In the genomic region with DNA sequence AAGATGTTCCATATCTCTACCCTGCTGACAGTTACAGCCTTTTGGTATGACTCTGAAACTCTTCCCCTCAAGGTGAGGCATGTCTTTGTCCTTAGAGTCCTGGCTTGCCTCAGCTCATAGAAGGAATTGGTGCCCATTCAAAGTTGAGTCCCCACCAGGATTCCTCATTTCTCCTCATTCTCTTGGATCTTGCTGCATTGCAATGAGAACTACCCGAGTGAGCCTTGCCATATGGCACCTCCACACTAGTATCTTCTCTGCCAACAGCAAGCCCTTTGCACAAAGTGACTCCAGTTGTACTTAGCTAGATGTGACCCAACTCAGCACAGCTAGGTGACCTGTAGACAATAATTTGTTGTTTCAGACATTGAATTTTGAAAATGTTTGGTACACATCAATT, we compare ENCODE assay signal across 13 mouse cellular contexts. TPM values are rescaled to one million over a fixed set of nuclear protein-coding genes. Genes with fewer than 3 reads are reported as not detected.
DNase-seq lines count a peak whose midpoint lies in the region; TF ChIP-seq lines count a peak whose summit lies in the region.
"Had no signal": no experiment of that assay in that cellular context is flagged by ENCODE, and none has a peak within 500 bp of the region (broad histone marks: within the 10 kb centered on the region; RNA-seq: fewer than 3 reads in every experiment).

No protein-coding gene starts in this region.

- no peaks in the 10 kb centered on the region for H3K27me3 ChIP-seq in liver, adult 2 months (ENCODE audit: control insufficient read depth, insufficient read depth, low read length)
- H3K27me3 ChIP-seq: forebrain, embryonic 13.5 days; heart, embryonic 15.5 days; intestine, embryonic 15.5 days; limb, embryonic 12.5 days had no signal

- TF ChIP-seq CTCF in liver, adult 2 months (IDR thresholded peaks at IDR 0.05; ENCODE audit: low read depth, low read length) = no peak

- no peak overlapping the region for H3K4me3 ChIP-seq in liver, adult 2 months (ENCODE audit: insufficient read depth, low read depth, low read length)
- H3K4me3 ChIP-seq: forebrain, embryonic 13.5 days; heart, embryonic 15.5 days; intestine, embryonic 15.5 days; limb, embryonic 12.5 days had no signal

- H3K4me1 ChIP-seq in liver, adult 2 months (ENCODE audit: control insufficient read depth, insufficient read depth, low read length) = peaks cover 2% of the 10 kb centered on the region; the same call in 1 of the 2 replicates
- H3K4me1 ChIP-seq: forebrain, embryonic 13.5 days; heart, embryonic 15.5 days; intestine, embryonic 15.5 days; limb, embryonic 12.5 days had no signal

- no peak overlapping the region for H3K27ac ChIP-seq in liver, adult 2 months (replicated peaks; ENCODE audit: insufficient read depth, low read depth, low read length)
- H3K27ac ChIP-seq: forebrain, embryonic 13.5 days; heart, embryonic 15.5 days; intestine, embryonic 15.5 days; limb, embryonic 12.5 days had no signal

- peak; percentile 33 for DNase-seq in adrenal gland, postnatal 14 days
- DNase-seq in adrenal gland, postnatal 4 days (ENCODE audit: low spot score in 2 of 2) = no peak
- peak; percentile 72 for DNase-seq in liver, adult 2 months (ENCODE audit: extremely low read depth, low read depth, low spot score)
- no peak for DNase-seq in liver
- peak; percentile 8 for DNase-seq in urinary bladder, postnatal 14 days (ENCODE audit: low spot score)
- no peak for DNase-seq in urinary bladder, postnatal 36 days (ENCODE audit: low spot score in 2 of 2)
- DNase-seq in urinary bladder, postnatal 25 days (ENCODE audit: low spot score) = peak; percentile 36
- no peak for DNase-seq in frontal cortex, postnatal 14 days (ENCODE audit: low spot score in 2 of 2)
- DNase-seq: layer of hippocampus, adult 9-11 months had no signal

- no peaks in the 10 kb centered on the region for H3K36me3 ChIP-seq in liver, adult 2 months (ENCODE audit: control insufficient read depth, insufficient read depth, low read length)
- H3K36me3 ChIP-seq: heart, embryonic 15.5 days; intestine, embryonic 15.5 days; limb, embryonic 12.5 days had no signal

- WGBS in liver, adult 2 months = 45% methylated on average over 1 of the region's 1 CpGs

- no peak overlapping the region for H3K9ac ChIP-seq in liver, adult 2 months (ENCODE audit: low read depth, low read length)
- H3K9ac ChIP-seq: forebrain, embryonic 13.5 days; heart, embryonic 15.5 days; intestine, embryonic 15.5 days; limb, embryonic 12.5 days had no signal

- TF ChIP-seq POLR2A in liver, adult 2 months (IDR thresholded peaks at IDR 0.05; ENCODE audit: extremely low read depth, insufficient read depth, low read length) = no peak

- no peaks in the 10 kb centered on the region for H3K79me2 ChIP-seq in liver, adult 2 months (ENCODE audit: control insufficient read depth, insufficient read depth, low read length)

RNA-seq across cellular contexts. Expression of a gene that starts 3.2 kb away (rescaled TPM):
- total RNA-seq in adrenal gland, postnatal 14 days (2021) = 0.04 and 0.26 TPM in 2 replicates
- under 1 TPM; 0.20 to 0.42 TPM for total RNA-seq in adrenal gland, postnatal 4 days (2021)
- 0.27 and 1.0 TPM in 2 replicates for total RNA-seq in liver, adult 2 months (2014; rRNA removed)
- polyA plus RNA-seq in liver, adult 2 months (2012; rRNA removed) = 0.77 and 0.82 TPM in 2 replicates

RNA-seq across cellular contexts. Expression of a gene that starts 11.8 kb away (rescaled TPM):
- 11.5 and 47.2 TPM in 2 replicates for total RNA-seq in adrenal gland, postnatal 14 days (2021)
- 10 to 100 TPM in 1 of 2 experiments, 1 to 10 TPM in 1; 1.5 to 43.6 TPM for total RNA-seq in adrenal gland, postnatal 4 days (2021)
- total RNA-seq in liver, adult 2 months (2014; rRNA removed) = 662 and 719 TPM in 2 replicates
- 408 and 574 TPM in 2 replicates for polyA plus RNA-seq in liver, adult 2 months (2012; rRNA removed)
- polyA plus RNA-seq: forebrain, embryonic 13.5 days; heart, embryonic 15.5 days; limb, embryonic 12.5 days had no signal

RNA-seq across cellular contexts. Expression of a gene that starts 18.0 kb away (rescaled TPM):
- total RNA-seq in adrenal gland, postnatal 14 days (2021) = 2.6 and 2.8 TPM in 2 replicates
- total RNA-seq in adrenal gland, postnatal 4 days (2021) = 1 to 10 TPM; 3.3 to 4.2 TPM
- total RNA-seq in liver, adult 2 months (2014; rRNA removed) = not detected in 2 replicates
- 0.17 TPM in 1 of 2 replicates, not detected in the other for polyA plus RNA-seq in liver, adult 2 months (2012; rRNA removed)

RNA-seq across cellular contexts. Expression of a gene that starts 23.2 kb away (rescaled TPM):
- total RNA-seq in adrenal gland, postnatal 14 days (2021) = 0.22 and 0.26 TPM in 2 replicates
- total RNA-seq in adrenal gland, postnatal 4 days (2021) = 10 to 100 TPM in 1 of 2 experiments, 1 to 10 TPM in 1; 1.0 to 31.4 TPM
- 9.5 and 10.4 TPM in 2 replicates for total RNA-seq in liver, adult 2 months (2014; rRNA removed)
- 0.29 and 0.57 TPM in 2 replicates for polyA plus RNA-seq in liver, adult 2 months (2012; rRNA removed)
- polyA plus RNA-seq: forebrain, embryonic 13.5 days; heart, embryonic 15.5 days; limb, embryonic 12.5 days had no signal

RNA-seq across cellular contexts. Expression of a gene that starts 53.8 kb away (rescaled TPM):
- 57.7 and 64.9 TPM in 2 replicates for total RNA-seq in adrenal gland, postnatal 14 days (2021)
- total RNA-seq in adrenal gland, postnatal 4 days (2021) = 100 to 1,000 TPM; 124 to 130 TPM
- 78.7 and 90.1 TPM in 2 replicates for total RNA-seq in liver, adult 2 months (2014; rRNA removed)
- 31.4 and 32.8 TPM in 2 replicates for polyA plus RNA-seq in liver, adult 2 months (2012; rRNA removed)

Comparison
In these comparisons a context has a peak if more than half of its experiments do, and no peak if none do; other contexts are left out.
1. DNase-seq: peak in adrenal gland, postnatal 14 days (single experiment), liver, adult 2 months (single experiment), urinary bladder, postnatal 14 days (single experiment) and urinary bladder, postnatal 25 days (single experiment); none in adrenal gland, postnatal 4 days (0 of 2), liver (single experiment), urinary bladder, postnatal 36 days (0 of 2) and frontal cortex, postnatal 14 days (0 of 2).
2. RNA of a gene that starts 11.8 kb away (total RNA-seq): 662 to 719 TPM in liver, adult 2 months; 11.5 to 47.2 TPM in adrenal gland, postnatal 14 days and 1.5 to 43.6 TPM in adrenal gland, postnatal 4 days; every median in the first group is over 10 times any median in the second.